Mouse (Mus musculus) CH12.LX (cell line): Measurements from ENCODE around the gene Gfod2. TPM values are rescaled to one million over a fixed set of nuclear protein-coding genes. Genes with fewer than 3 reads are reported as not detected.

ENCODE experiments used
- DNase-seq: peaks from one replicate; pipeline ENCODE4 v3.0.0-alpha.2; 2013; ENCODE audit errors: extremely low read depth
- H3K27ac ChIP-seq: 2 replicates; pipeline ENCODE4 v1.5.1; 2012; ENCODE audit warnings: low read depth, mild to moderate bottlenecking, control low read depth, moderate library complexity; ENCODE audit not compliant: insufficient read depth
- H3K27me3 ChIP-seq: replicated peaks from 2 replicates; pipeline ENCODE3; 2012; ENCODE audit warnings: inconsistent platforms
- H3K36me3 ChIP-seq, 2 experiments: replicated peaks in 1 of 2; 2 replicates each; pipeline versions ENCODE3 to v1.6.1; 2012; ENCODE audit warnings: inconsistent platforms in 1 of 2, low read length in 1 of 2, mild to moderate bottlenecking in 1 of 2, mixed read lengths in 1 of 2, moderate library complexity in 1 of 2; ENCODE audit not compliant: control insufficient read depth in 1 of 2, insufficient read depth in 1 of 2
- H3K4me1 ChIP-seq, 2 experiments: 2 replicates each; pipeline ENCODE4 v1.6.1; 2012; ENCODE audit warnings: inconsistent platforms in 1 of 2, moderate library complexity in 1 of 2; ENCODE audit not compliant: insufficient read depth in 2 of 2, control insufficient read depth in 1 of 2
- H3K4me2 ChIP-seq: 2 replicates; pipeline ENCODE4 v1.6.1; 2012; ENCODE audit warnings: low read depth, mild to moderate bottlenecking, control low read depth; ENCODE audit not compliant: poor library complexity, insufficient read depth, severe bottlenecking
- H3K4me3 ChIP-seq, 3 experiments: fragments of 150-350 bp in 1 of 3; sonication (generic) in 1 of 3; replicated peaks in 1 of 3; 2 replicates each; pipeline versions ENCODE3 to v1.5.1; 2011 to 2012; ENCODE audit warnings: low read depth in 2 of 3, low read length in 2 of 3, mild to moderate bottlenecking in 2 of 3, moderate library complexity in 2 of 3, control low read depth in 1 of 3, improper control_type of control experiment in 1 of 3, inconsistent platforms in 1 of 3, mixed read lengths in 1 of 3; ENCODE audit not compliant: poor library complexity in 1 of 3
- H3K79me2 ChIP-seq: replicated peaks from 2 replicates; pipeline ENCODE4 v1.6.1; 2012; ENCODE audit warnings: mild to moderate bottlenecking, moderate library complexity; ENCODE audit not compliant: control insufficient read depth, poor library complexity, insufficient read depth, severe bottlenecking; ENCODE audit errors: extremely low read depth
- H3K9ac ChIP-seq: 2 replicates; pipeline ENCODE4 v1.6.1; 2012; ENCODE audit warnings: low read depth, mild to moderate bottlenecking, control low read depth, moderate library complexity; ENCODE audit not compliant: insufficient read depth
- H3K9me3 ChIP-seq: replicated peaks from 2 replicates; pipeline ENCODE3; 2012; ENCODE audit warnings: low read length, inconsistent platforms, mixed read lengths
- BHLHE40 ChIP-seq: IDR thresholded peaks from 2 replicates; pipeline ENCODE4 v1.6.1; 2011; ENCODE audit warnings: mild to moderate bottlenecking, low read depth, low read length, improper control_type of control experiment
- CHD1 ChIP-seq: IDR thresholded peaks from 2 replicates; pipeline ENCODE4 v1.6.1; 2012; ENCODE audit warnings: low read depth, low read length, improper control_type of control experiment, inconsistent platforms
- CHD2 ChIP-seq: IDR thresholded peaks from 2 replicates; pipeline ENCODE4 v1.6.1; 2011; ENCODE audit warnings: low read length, improper control_type of control experiment
- EP300 ChIP-seq: IDR thresholded peaks from 2 replicates; pipeline ENCODE4 v1.6.1; 2011; ENCODE audit warnings: low read length, improper control_type of control experiment
- ETS1 ChIP-seq: conservative IDR thresholded peaks from 2 replicates; pipeline ENCODE4 v1.6.1; 2012; ENCODE audit warnings: low read depth, mild to moderate bottlenecking, inconsistent platforms, low read length, improper control_type of control experiment, moderate library complexity
- GABPA ChIP-seq: IDR thresholded peaks from 2 replicates; pipeline ENCODE4 v1.6.1; 2012; ENCODE audit warnings: low read depth, low read length, improper control_type of control experiment, inconsistent platforms; ENCODE audit not compliant: insufficient replicate concordance
- HCFC1 ChIP-seq: IDR thresholded peaks from 2 replicates; pipeline ENCODE4 v1.6.1; 2012; ENCODE audit warnings: low read depth, mild to moderate bottlenecking, inconsistent platforms, low read length, improper control_type of control experiment
- IRF4 ChIP-seq: IDR thresholded peaks from 2 replicates; pipeline ENCODE4 v1.6.1; 2014; ENCODE audit warnings: low read depth, mild to moderate bottlenecking, inconsistent platforms, low read length, improper control_type of control experiment
- JUN ChIP-seq: IDR thresholded peaks from 2 replicates; pipeline ENCODE4 v1.6.1; 2011; ENCODE audit warnings: low read depth, mild to moderate bottlenecking, low read length, improper control_type of control experiment, moderate library complexity; ENCODE audit not compliant: insufficient read depth
- MYC ChIP-seq: IDR thresholded peaks from 2 replicates; pipeline ENCODE4 v1.6.1; 2011; ENCODE audit warnings: low read depth, mild to moderate bottlenecking, improper control_type of control experiment, low read length
- NELFE ChIP-seq: IDR thresholded peaks from 2 replicates; pipeline ENCODE4 v1.6.1; 2011; ENCODE audit warnings: low read depth, low read length, improper control_type of control experiment
- NRF1 ChIP-seq: IDR thresholded peaks from 2 replicates; pipeline ENCODE4 v1.6.1; 2014; ENCODE audit warnings: low read depth, mild to moderate bottlenecking, inconsistent platforms, low read length, improper control_type of control experiment, moderate library complexity
- PAX5 ChIP-seq: IDR thresholded peaks from 2 replicates; pipeline ENCODE4 v1.6.1; 2012; ENCODE audit warnings: low read length, inconsistent platforms, mixed read lengths
- POLR2A ChIP-seq: IDR thresholded peaks from 2 replicates; pipeline ENCODE4 v1.6.1; 2011; ENCODE audit warnings: low read depth, mild to moderate bottlenecking, improper control_type of control experiment, low read length
- POLR2AphosphoS2 ChIP-seq: IDR thresholded peaks from 2 replicates; pipeline ENCODE4 v1.6.1; 2011; ENCODE audit warnings: low read depth, low read length, improper control_type of control experiment
- RAD21 ChIP-seq: IDR thresholded peaks from 2 replicates; pipeline ENCODE4 v1.6.1; 2011; ENCODE audit warnings: low read depth, mild to moderate bottlenecking, low read length, improper control_type of control experiment, moderate library complexity
- RCOR1 ChIP-seq: conservative IDR thresholded peaks from 2 replicates; pipeline ENCODE4 v1.6.1; 2012; ENCODE audit warnings: low read depth, mild to moderate bottlenecking, inconsistent platforms, low read length, improper control_type of control experiment
- SIN3A ChIP-seq: IDR thresholded peaks from 2 replicates; pipeline ENCODE4 v1.6.1; 2012; ENCODE audit warnings: low read length, improper control_type of control experiment, inconsistent platforms
- SMC3 ChIP-seq: IDR thresholded peaks from 2 replicates; pipeline ENCODE4 v1.6.1; 2011; ENCODE audit warnings: low read depth, low read length, improper control_type of control experiment
- TBP ChIP-seq: conservative IDR thresholded peaks from 2 replicates; pipeline ENCODE4 v1.6.1; 2011; ENCODE audit warnings: low read depth, low read length, improper control_type of control experiment
- TCF12 ChIP-seq: IDR thresholded peaks from 2 replicates; pipeline ENCODE4 v1.6.1; 2014; ENCODE audit warnings: low read depth, mild to moderate bottlenecking, inconsistent platforms, low read length, improper control_type of control experiment
- UBTF ChIP-seq: IDR thresholded peaks from 2 replicates; pipeline ENCODE4 v1.6.1; 2012; ENCODE audit warnings: low read depth, mild to moderate bottlenecking, inconsistent platforms, low read length, improper control_type of control experiment, moderate library complexity
- USF1 ChIP-seq: IDR thresholded peaks from 2 replicates; pipeline ENCODE4 v1.6.1; 2014; ENCODE audit warnings: low read depth, mild to moderate bottlenecking, inconsistent platforms, low read length, improper control_type of control experiment
- ZKSCAN1 ChIP-seq: IDR thresholded peaks from 2 replicates; pipeline ENCODE4 v1.6.1; 2012; ENCODE audit warnings: low read depth, inconsistent platforms, low read length, improper control_type of control experiment, borderline replicate concordance
- ZMIZ1 ChIP-seq: IDR thresholded peaks from 2 replicates; pipeline ENCODE4 v1.6.1; 2012; ENCODE audit warnings: low read depth, mild to moderate bottlenecking, inconsistent platforms, low read length, improper control_type of control experiment
- ZNF384 ChIP-seq: IDR thresholded peaks from 2 replicates; pipeline ENCODE4 v1.6.1; 2012; ENCODE audit warnings: low read depth, low read length, improper control_type of control experiment, inconsistent platforms
- dilution Hi-C: fragments of 300-500 bp; cut with MboI; formaldehyde crosslinking; loops from 2 replicates; pipeline ENCODE4 v1.14.3; 2020; ENCODE audit warnings: low sequenced_read_pairs; ENCODE audit not compliant: extremely low pct_unique_long_range_greater_than_20kb, extremely low pct_ligation_motif_present
- in situ Hi-C: fragments of 300-500 bp; cut with MboI; formaldehyde crosslinking; loops from 3 replicates; pipeline ENCODE4 v1.14.3; 2019; ENCODE audit warnings: low sequenced_read_pairs, low pct_ligation_motif_present, low pct_unique_long_range_greater_than_20kb, mixed read lengths
- polyA plus RNA-seq: library from polyadenylated mRNA; unstranded; fragments of >175 nt; gene quantifications from 2 replicates; pipeline ENCODE4 v1.2.1, GENCODE M21; 2012; ENCODE audit warnings: low read depth; ENCODE audit not compliant: insufficient read length
- total RNA-seq, 2 experiments: library from RNA; depleted of rRNA; stranded (reverse); fragments of 300-350 nt in 1 of 2; fragments of >200 nt in 1 of 2; gene quantifications; 2 replicates each; pipeline ENCODE4 v1.2.3; 2012 to 2014

Gene Gfod2
- total and polyA plus RNA-seq, 3 experiments, result 1.7 to 3.1 (median 3.1) TPM

GRCm38 (mm10) chr8:105739216-105739615 is 19.2 kb downstream of the Gfod2 start:
- Histone ChIP-seq H3K4me2 (no peak overlapping the region), H3K9me3 (no peaks in the 10 kb centered on the region), H3K4me1 (peaks cover 5 to 27% of the 10 kb centered on the region in 2 experiments; a peak in 3 of 4 replicates), H3K27me3 (no peaks in the 10 kb centered on the region), H3K27ac (no peak overlapping the region), H3K9ac (no peak overlapping the region), H3K36me3 (no peaks in the 10 kb centered on the region), H3K79me2 (no peaks in the 10 kb centered on the region), H3K4me3 (no peak overlapping the region)
- TF ChIP-seq POLR2AphosphoS2 (no peak), JUN (no peak), BHLHE40 (no peak), RCOR1 (no peak), HCFC1 (no peak), NELFE (no peak), USF1 (no peak), UBTF (no peak), ZMIZ1 (no peak), ZKSCAN1 (no peak), GABPA (no peak), CHD1 (no peak), SMC3 (no peak), ZNF384 (no peak), NRF1 (no peak), TCF12 (no peak), POLR2A (no peak), IRF4 (no peak), CHD2 (no peak), PAX5 (no peak)
- dilution Hi-C loops, result no loop called here
- DNase-seq, result no peak
- in situ Hi-C loops, result no loop called here

- peaks cover 0 to 21% of the 10 kb centered on the region in 2 experiments; a peak in 2 of 4 replicates for H3K4me1 ChIP-seq
- dilution Hi-C loops, result no loop called here
- peaks cover 0 to 9% of the 10 kb centered on the region in 2 experiments for H3K36me3 ChIP-seq
Measured at GRCm38 (mm10) chr8:105732186-105732585, 26.3 kb downstream of the Gfod2 start.

More at GRCm38 (mm10) chr8:105732186-105732585, 26.3 kb downstream of the Gfod2 start:
- Histone ChIP-seq H3K27ac (no peak overlapping the region), H3K4me2 (no peak overlapping the region), H3K9ac (no peak overlapping the region), H3K27me3 (no peaks in the 10 kb centered on the region), H3K79me2 (no peaks in the 10 kb centered on the region), H3K9me3 (no peaks in the 10 kb centered on the region)
- DNase-seq, result no peak
- in situ Hi-C loops, result no loop called here
- TF ChIP-seq ZMIZ1, result no peak
- no peak for TF ChIP-seq RAD21
- TF ChIP-seq POLR2A, result no peak
- TF ChIP-seq EP300, result no peak
- TF ChIP-seq MYC, result no peak
- no peak for TF ChIP-seq TBP
- no peak for TF ChIP-seq ETS1
- no peak for TF ChIP-seq SIN3A
- TF ChIP-seq TCF12, result no peak
- TF ChIP-seq, all 38 proteins: peak for 0
- H3K4me3 ChIP-seq, result no peak overlapping the region
